ENCODE assay signal across 8 mouse cellular contexts in genomic region chr15:97963329-97963988, GRCm38 (mm10). TPM values are rescaled to one million over a fixed set of nuclear protein-coding genes. Genes with fewer than 3 reads are reported as not detected.
DNase-seq lines count a peak whose midpoint lies in the region; ATAC-seq and TF ChIP-seq lines count a peak whose summit lies in the region.

No protein-coding gene starts in this region.

- no peaks in the 10 kb centered on the region for H3K9me3 ChIP-seq in megakaryocyte, embryonic 14.5 days

- H3K9ac ChIP-seq in heart, adult 2 months (ENCODE audit: low read depth, low read length) = peak overlapping the region; percentile 84

- no peak for TF ChIP-seq EP300 in heart, adult 2 months (IDR thresholded peaks at IDR 0.05; ENCODE audit: insufficient read depth, low read depth, low read length)

- H3K4me1 ChIP-seq in heart, adult 2 months (ENCODE audit: control insufficient read depth, insufficient read depth, low read length) = no peaks in the 10 kb centered on the region
- H3K4me1 ChIP-seq in megakaryocyte, embryonic 14.5 days = peaks cover 14% of the 10 kb centered on the region

- no peak for TF ChIP-seq POLR2A in heart, adult 2 months (IDR thresholded peaks at IDR 0.05; ENCODE audit: insufficient read depth, low read depth, low read length)

- WGBS in heart, adult 2 months = 9% methylated on average over 13 of the region's 13 CpGs

- H3K27ac ChIP-seq in heart, adult 2 months = peak overlapping the region; percentile 93

- no peak for DNase-seq in heart, adult 2 months
- DNase-seq in heart, postnatal 10 days = no peak
- peak; percentile 15 for DNase-seq in urinary bladder, postnatal 25 days (ENCODE audit: low spot score)
- no peak for DNase-seq in urinary bladder, postnatal 10 days (ENCODE audit: low spot score)
- no peak for DNase-seq in right cerebral cortex, postnatal 4 days
- no peak for DNase-seq in adrenal gland, adult 18-20 months (ENCODE audit: low spot score in 2 of 2)

- TF ChIP-seq CTCF in heart, adult 2 months (IDR thresholded peaks at IDR 0.05) = peak; percentile 43

- H3K36me3 ChIP-seq in heart, adult 2 months (ENCODE audit: control insufficient read depth, insufficient read depth, low read length) = no peaks in the 10 kb centered on the region
- H3K36me3 ChIP-seq in megakaryocyte, embryonic 14.5 days (replicated peaks; ENCODE audit: low read length) = peaks cover 5% of the 10 kb centered on the region

- intact Hi-C loops in heart, adult 2 months (cut with DNase I) = loop anchor here (5.0 kb wide), 2 partner anchors 176 to 716 kb away; partner anchors contain the start of genes Amigo2 and Pced1b
- intact Hi-C loops in heart, postnatal 10 days (cut with DNase I) = no loop called here

- ATAC-seq in hematopoietic stem cell, adult 5-6 weeks (replicated peaks in 1 of 2; ENCODE audit: insufficient read depth in 1 of 2, low FRiP score in 2 of 2, low TSS enrichment in 1 of 2, low read depth in 1 of 2, poor library complexity in 2 of 2, severe bottlenecking in 2 of 2) = peak; percentile 38 to 39; a peak in 3 of 4 replicates

- H3K4me3 ChIP-seq in heart, adult 2 months = peak overlapping the region; percentile 95
- H3K4me3 ChIP-seq in megakaryocyte, embryonic 14.5 days (replicated peaks) = peak overlapping the region; percentile 97

- H3K27me3 ChIP-seq in heart, adult 2 months (ENCODE audit: control insufficient read depth, insufficient read depth, low read length) = no peaks in the 10 kb centered on the region
- no peaks in the 10 kb centered on the region for H3K27me3 ChIP-seq in megakaryocyte, embryonic 14.5 days (replicated peaks)

- no peaks in the 10 kb centered on the region for H3K79me2 ChIP-seq in heart, adult 2 months (replicated peaks; ENCODE audit: control insufficient read depth, insufficient read depth, low read length)

RNA-seq across cellular contexts. Expression of gene Tmem106c, which starts 0.5 kb away (rescaled TPM):
- total RNA-seq in heart, adult 2 months (2021) = 10 to 100 TPM; 10.2 to 11.1 TPM
- 21.9 and 37.0 TPM in 2 replicates for polyA plus RNA-seq in heart, adult 2 months (2012; rRNA removed)
- 10 to 100 TPM; 16.6 to 20.9 TPM for total RNA-seq in heart, postnatal 10 days (2021)
- 36.1 and 45.1 TPM in 2 replicates for total RNA-seq in hematopoietic stem cell, adult 5-6 weeks (2017)
- polyA plus RNA-seq in megakaryocyte, embryonic 14.5 days (2012; ENCODE audit: insufficient read depth, low replicate concordance) = 6.8 and 24.2 TPM in 2 replicates
- 10 to 100 TPM; 58.7 to 65.1 TPM for total RNA-seq in adrenal gland, adult 18-20 months (2021)

RNA-seq across cellular contexts. Expression of gene Col2a1, which starts 41.0 kb away (rescaled TPM):
- under 1 TPM; 0.27 to 0.37 TPM for total RNA-seq in heart, adult 2 months (2021)
- polyA plus RNA-seq in heart, adult 2 months (2012; rRNA removed) = 0.12 and 0.61 TPM in 2 replicates
- total RNA-seq in heart, postnatal 10 days (2021) = under 1 TPM; 0.62 to 0.84 TPM
- not detected in 2 replicates for total RNA-seq in hematopoietic stem cell, adult 5-6 weeks (2017)
- 0.27 TPM in 1 of 2 replicates, not detected in the other for polyA plus RNA-seq in megakaryocyte, embryonic 14.5 days (2012; ENCODE audit: insufficient read depth, low replicate concordance)
- not detected for total RNA-seq in adrenal gland, adult 18-20 months (2021)

RNA-seq across cellular contexts. Expression of gene Vdr, which starts 53.0 kb away (rescaled TPM):
- 1 to 10 TPM; 1.1 to 2.0 TPM for total RNA-seq in heart, adult 2 months (2021)
- 2.3 and 2.7 TPM in 2 replicates for polyA plus RNA-seq in heart, adult 2 months (2012; rRNA removed)
- total RNA-seq in heart, postnatal 10 days (2021) = 1 to 10 TPM; 1.6 to 2.3 TPM
- 2.3 and 2.9 TPM in 2 replicates for total RNA-seq in hematopoietic stem cell, adult 5-6 weeks (2017)
- polyA plus RNA-seq in megakaryocyte, embryonic 14.5 days (2012; ENCODE audit: insufficient read depth, low replicate concordance) = 0.20 and 2.6 TPM in 2 replicates
- 10 to 100 TPM in 1 of 2 experiments, 1 to 10 TPM in 1; 6.3 to 21.2 TPM for total RNA-seq in adrenal gland, adult 18-20 months (2021)
